Mouse (Mus musculus) G1E (cell line): ENCODE measurements at regions not wholly inside any gene's neighbourhood (a gene's known extent, or its start where the extent isn't known, plus 50 kb on each side); places are given as distances from the start of the nearest gene placed in this dataset.

Source experiments
- CTCF ChIP-seq: IDR thresholded peaks from 2 replicates; pipeline ENCODE4 v1.5.1; 2012; ENCODE audit warnings: low read depth, low read length, inconsistent platforms, mixed read lengths
- GATA1 ChIP-seq: IDR thresholded peaks from 2 replicates; pipeline ENCODE4 v1.6.1; 2012; ENCODE audit warnings: borderline replicate concordance, low read length, inconsistent platforms, mixed read lengths
- POLR2AphosphoS5 ChIP-seq: IDR thresholded peaks from 2 replicates; pipeline ENCODE4 v1.6.1; 2012; ENCODE audit warnings: low read depth, low read length, inconsistent platforms; ENCODE audit not compliant: insufficient replicate concordance
- TAL1 ChIP-seq: conservative IDR thresholded peaks from 2 replicates; pipeline ENCODE4 v1.6.1; 2012; ENCODE audit warnings: low read depth, low read length, inconsistent platforms, mixed read lengths

GRCm38 (mm10) chr16:50942291-50942690, 351.3 kb upstream of the Ccdc54 start:
- TF ChIP-seq CTCF (no peak), TAL1 (no peak), GATA1 (no peak), POLR2AphosphoS5 (no peak)
